19 mouse cellular contexts compared by ENCODE assay signal in genomic region chr17:31671698-31672097, GRCm38 (mm10). TPM values are rescaled to one million over a fixed set of nuclear protein-coding genes. Genes with fewer than 3 reads are reported as not detected.
"Had no signal": no experiment of that assay in that cellular context is flagged by ENCODE, and none has a peak within 500 bp of the region (broad histone marks: within the 10 kb centered on the region; RNA-seq: fewer than 3 reads in every experiment).

No protein-coding gene starts in this region.

- H3K4me2 ChIP-seq: kidney, embryonic 15.5 days; lung, embryonic 14.5 days; midbrain, embryonic 13.5 days had no signal

- H3K27me3 ChIP-seq: kidney, embryonic 15.5 days; midbrain, embryonic 13.5 days had no signal

- DNase-seq: kidney, postnatal 25 days; layer of hippocampus, postnatal 36 days; lung, embryonic 14.5 days; thymus, adult 18-20 months; thymus, postnatal 36 days had no signal

- H3K36me3 ChIP-seq: kidney, embryonic 15.5 days; midbrain, embryonic 13.5 days had no signal

- H3K4me3 ChIP-seq: kidney, embryonic 15.5 days; left cerebral cortex, adult 2 months; midbrain, embryonic 13.5 days had no signal

- H3K27ac ChIP-seq: hindbrain, postnatal 0 days; kidney, embryonic 15.5 days; left cerebral cortex, adult 2 months; liver, embryonic 14.5 days; macrophage; midbrain, embryonic 13.5 days had no signal

- H3K9me3 ChIP-seq: kidney, embryonic 15.5 days; midbrain, embryonic 13.5 days had no signal

- ATAC-seq: hindbrain, postnatal 0 days; inflammation-experienced regulatory T-cells, adult 6 months; intestine, embryonic 16.5 days; lung, postnatal 0 days; midbrain, embryonic 13.5 days had no signal

- H3K9ac ChIP-seq: kidney, embryonic 15.5 days; liver, embryonic 14.5 days; lung, embryonic 14.5 days; midbrain, embryonic 13.5 days had no signal

RNA-seq across cellular contexts. Expression of gene Cryaa, which starts 5.9 kb away (rescaled TPM):
- polyA plus RNA-seq: inflammation-experienced regulatory T-cells, adult 6 months; limb, embryonic 11.5 days; liver, embryonic 14.5 days; lung, embryonic 14.5 days; macrophage; midbrain, embryonic 13.5 days; neural tube, embryonic 11.5 days; small intestine, adult 2 months; testis, adult 2 months; urinary bladder, adult 2 months had no signal

RNA-seq across cellular contexts. Expression of gene Cbs, which starts 34.7 kb away (rescaled TPM):
- polyA plus RNA-seq: macrophage had no signal
